Mouse (Mus musculus): ENCODE data around the gene Stk19.

DNA sequence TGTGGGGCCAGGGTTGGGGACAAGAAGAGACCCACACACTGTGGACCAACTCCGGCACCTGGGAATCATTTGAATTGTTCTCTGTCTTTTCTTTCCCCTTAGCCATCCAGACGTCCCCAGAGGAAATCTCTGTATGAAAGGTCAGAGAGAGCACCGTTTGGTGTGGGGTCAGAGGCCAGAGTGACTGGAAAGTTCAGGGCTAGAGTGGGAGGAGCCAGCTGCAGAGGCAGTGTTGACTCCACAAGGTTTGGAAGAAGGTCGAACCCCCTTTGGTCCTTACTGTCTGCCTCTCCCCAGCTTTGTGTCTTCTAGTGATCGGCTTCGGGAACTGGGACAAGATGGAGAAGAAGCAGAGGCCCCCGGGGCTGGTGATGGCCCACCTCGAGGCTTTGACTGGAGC lies 16.8 kb upstream of the Stk19 start:
- no peak for TF ChIP-seq CTCF (IDR thresholded peaks at IDR 0.05; ENCODE audit: low read depth)
- TF ChIP-seq EP300 (IDR thresholded peaks at IDR 0.05; ENCODE audit: low read depth) = no peak

All from liver, embryonic 14.5 days (tissue).